Mouse (Mus musculus) midbrain, embryonic 15.5 days (tissue): ENCODE results near the gene Mto1. TPM values are rescaled to one million over a fixed set of nuclear protein-coding genes. Genes with fewer than 3 reads are reported as not detected.

Experiments
- ATAC-seq: fragments of 200-750 bp; cut with Nextera tagmentation; replicated peaks from 2 replicates; pipeline ENCODE4 v1.8.0; 2017; ENCODE audit warnings: moderate TSS enrichment
- H3K27ac ChIP-seq: fragments of 300-500 bp; sonication (generic); 2 replicates; pipeline ENCODE4 v1.5.1; 2015; ENCODE audit warnings: mild to moderate bottlenecking, inconsistent platforms
- H3K27me3 ChIP-seq: fragments of 300-500 bp; sonication (generic); replicated peaks from 2 replicates; pipeline ENCODE4 v1.6.1; 2015; ENCODE audit warnings: inconsistent platforms
- H3K36me3 ChIP-seq: fragments of 300-500 bp; sonication (generic); replicated peaks from 2 replicates; pipeline ENCODE4 v1.6.1; 2015; ENCODE audit warnings: inconsistent platforms
- H3K4me1 ChIP-seq: fragments of 300-500 bp; sonication (generic); 2 replicates; pipeline ENCODE4 v1.6.1; 2015; ENCODE audit warnings: inconsistent platforms
- H3K4me2 ChIP-seq: fragments of 300-500 bp; sonication (generic); 2 replicates; pipeline ENCODE4 v1.6.1; 2015; ENCODE audit warnings: inconsistent platforms, mild to moderate bottlenecking, moderate library complexity
- H3K4me3 ChIP-seq: fragments of 300-500 bp; sonication (generic); 2 replicates; pipeline ENCODE4 v1.5.1; 2015; ENCODE audit warnings: mild to moderate bottlenecking, inconsistent platforms
- H3K9ac ChIP-seq: fragments of 300-500 bp; sonication (generic); 2 replicates; pipeline ENCODE4 v1.6.1; 2015; ENCODE audit warnings: mild to moderate bottlenecking, inconsistent platforms
- H3K9me3 ChIP-seq: fragments of 300-500 bp; sonication (generic); 2 replicates; pipeline ENCODE4 v1.6.1; 2016; ENCODE audit warnings: inconsistent platforms
- WGBS: fragments of 180-500 bp; shearing (Covaris S2); methylation state at CpG from one replicate; pipeline ENCODE4 v1.1.7; 2015; ENCODE audit warnings: mixed read lengths; 5-methylcytosine and 5-hydroxymethylcytosine counted together
- polyA plus RNA-seq: library from polyadenylated mRNA; unstranded; fragments of >200 nt; fragmentation: Nextera tagmentation; extraction: Ambion mirVana; gene quantifications from 2 replicates; pipeline ENCODE4 v1.2.1, GENCODE M21; 2015

The Mto1 gene
- 28.8 and 30.8 TPM in 2 replicates for polyA plus RNA-seq

- peak within 1 kb of the TSS; percentile 63 for H3K4me2 ChIP-seq
- H3K36me3 ChIP-seq: peaks cover 14% of the 10 kb centered on the region
- peak within 1 kb of the TSS; percentile 84 for H3K4me3 ChIP-seq
- WGBS: under 1% methylated on average over 90 of the region's 96 CpGs
- peak within 1 kb of the TSS; percentile 94 for H3K27ac ChIP-seq
- peak; percentile 95 for ATAC-seq
- H3K4me1 ChIP-seq: peaks cover 14% of the 10 kb centered on the region
- peaks cover 31% of the 10 kb centered on the region for H3K27me3 ChIP-seq
- H3K9me3 ChIP-seq: no peaks in the 10 kb centered on the region
- peak within 1 kb of the TSS; percentile 84 for H3K9ac ChIP-seq
Measured at GRCm38 (mm10) chr9:78447973-78448873, at the start of gene Mto1, which contains the start of gene Gm17324. Mto1 (plus strand) TSS chr9:78448208. Gm17324 (minus strand) TSS chr9:78448786.

- WGBS: 87% methylated on average over 5 of the region's 5 CpGs
Measured at GRCm38 (mm10) chr9:78400570-78400969, 47.4 kb upstream of the Mto1 start.

DNA sequence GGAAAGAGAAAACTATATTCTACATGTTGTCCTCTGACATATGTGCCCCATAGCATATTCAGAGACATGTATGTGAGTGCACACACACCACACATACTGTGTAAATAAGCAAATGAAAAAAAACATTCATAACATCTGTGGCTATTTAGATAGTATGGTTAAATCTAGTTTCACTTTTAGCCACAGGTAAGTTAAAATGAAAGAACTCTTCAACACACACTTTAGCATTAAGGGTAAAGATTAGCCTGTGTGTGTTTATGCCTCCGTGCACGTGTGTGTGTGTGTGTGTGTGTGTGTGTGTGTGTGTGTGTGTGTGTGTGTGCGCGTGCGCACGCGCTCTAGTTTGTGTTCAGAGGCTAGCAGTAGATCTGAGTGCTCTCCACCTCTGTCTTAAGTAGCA lies 46.4 kb upstream of the Mto1 start:
- 93% methylated on average over 7 of the region's 7 CpGs for WGBS
- H3K27me3 ChIP-seq: peaks cover 19% of the 10 kb centered on the region
- no peak overlapping the region for H3K27ac ChIP-seq
- H3K4me2 ChIP-seq: no peak overlapping the region
- H3K9ac ChIP-seq: no peak overlapping the region
- H3K4me3 ChIP-seq: no peak overlapping the region
- no peaks in the 10 kb centered on the region for H3K36me3 ChIP-seq
- H3K4me1 ChIP-seq: no peaks in the 10 kb centered on the region
- no peak for ATAC-seq
- H3K9me3 ChIP-seq: no peaks in the 10 kb centered on the region

More at GRCm38 (mm10) chr9:78400570-78400969, 47.4 kb upstream of the Mto1 start:
- Histone ChIP-seq H3K4me1 (peaks cover 6% of the 10 kb centered on the region), H3K36me3 (no peaks in the 10 kb centered on the region), H3K9me3 (no peaks in the 10 kb centered on the region), H3K27me3 (peaks cover 29% of the 10 kb centered on the region), H3K4me3 (no peak overlapping the region), H3K9ac (no peak overlapping the region), H3K27ac (no peak overlapping the region), H3K4me2 (no peak overlapping the region)
- no peak for ATAC-seq

GRCm38 (mm10) chr9:78427362-78427781 lies 20.6 kb upstream of the Mto1 start:
- Histone ChIP-seq H3K4me2 (peak overlapping the region; percentile 60), H3K9me3 (no peaks in the 10 kb centered on the region), H3K27me3 (no peaks in the 10 kb centered on the region), H3K36me3 (no peaks in the 10 kb centered on the region), H3K4me1 (no peaks in the 10 kb centered on the region), H3K4me3 (peak overlapping the region; percentile 35), H3K9ac (no peak overlapping the region), H3K27ac (no peak overlapping the region)
- ATAC-seq: peak; percentile 42; the same call in 1 of the 2 replicates
- WGBS: 29% methylated on average over 26 of the region's 27 CpGs

GRCm38 (mm10) chr9:78428185-78428584 lies 19.8 kb upstream of the Mto1 start:
- no peaks in the 10 kb centered on the region for H3K4me1 ChIP-seq
- no peak for ATAC-seq
- no peaks in the 10 kb centered on the region for H3K36me3 ChIP-seq
- H3K9me3 ChIP-seq: no peaks in the 10 kb centered on the region
- H3K4me3 ChIP-seq: no peak overlapping the region
- no peak overlapping the region for H3K9ac ChIP-seq
- no peak overlapping the region for H3K4me2 ChIP-seq
- H3K27ac ChIP-seq: no peak overlapping the region
- 85% methylated on average over 6 of the region's 6 CpGs for WGBS
- H3K27me3 ChIP-seq: no peaks in the 10 kb centered on the region

DNA sequence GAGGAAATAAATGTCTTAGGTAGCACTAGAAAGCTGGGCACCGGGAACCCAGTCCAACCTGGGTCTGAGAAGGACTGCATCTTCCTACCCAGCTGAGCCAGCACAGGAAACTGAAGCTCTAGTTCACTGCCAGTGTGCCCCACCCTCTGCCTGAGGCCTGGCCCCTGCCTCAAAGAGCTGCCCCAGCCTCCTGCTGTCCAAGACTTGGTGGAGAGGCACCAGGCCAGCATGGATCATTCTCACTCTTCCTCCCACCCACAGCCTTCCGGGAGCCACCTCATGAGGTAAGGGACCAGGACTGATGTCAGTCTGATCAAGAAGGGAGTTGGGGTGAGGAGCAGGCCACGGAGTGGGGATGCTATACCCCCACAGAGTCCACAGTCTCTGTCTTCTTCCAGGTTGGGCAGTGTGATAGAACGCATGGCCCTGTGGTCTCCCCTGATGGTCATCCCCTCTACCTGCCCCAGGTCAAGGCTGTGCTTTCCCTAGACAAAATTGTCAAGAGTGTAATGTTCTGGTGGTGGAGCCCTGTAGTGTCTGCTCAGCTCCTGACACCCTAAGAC lies 19.1 kb upstream of the Mto1 start:
- no peak for ATAC-seq
- H3K27ac ChIP-seq: no peak overlapping the region
- no peak overlapping the region for H3K4me2 ChIP-seq
- H3K9ac ChIP-seq: no peak overlapping the region
- H3K27me3 ChIP-seq: no peaks in the 10 kb centered on the region
- 86% methylated on average over 4 of the region's 4 CpGs for WGBS
- H3K9me3 ChIP-seq: no peaks in the 10 kb centered on the region
- no peak overlapping the region for H3K4me3 ChIP-seq
- no peaks in the 10 kb centered on the region for H3K4me1 ChIP-seq
- H3K36me3 ChIP-seq: no peaks in the 10 kb centered on the region

GRCm38 (mm10) chr9:78429551-78429950 lies 18.5 kb upstream of the Mto1 start:
- Histone ChIP-seq H3K4me1 (no peaks in the 10 kb centered on the region), H3K9ac (no peak overlapping the region), H3K27me3 (no peaks in the 10 kb centered on the region), H3K4me3 (no peak overlapping the region), H3K4me2 (no peak overlapping the region), H3K9me3 (no peaks in the 10 kb centered on the region), H3K36me3 (no peaks in the 10 kb centered on the region), H3K27ac (no peak overlapping the region)
- no peak for ATAC-seq
- WGBS: 64% methylated on average over 2 of the region's 2 CpGs

DNA sequence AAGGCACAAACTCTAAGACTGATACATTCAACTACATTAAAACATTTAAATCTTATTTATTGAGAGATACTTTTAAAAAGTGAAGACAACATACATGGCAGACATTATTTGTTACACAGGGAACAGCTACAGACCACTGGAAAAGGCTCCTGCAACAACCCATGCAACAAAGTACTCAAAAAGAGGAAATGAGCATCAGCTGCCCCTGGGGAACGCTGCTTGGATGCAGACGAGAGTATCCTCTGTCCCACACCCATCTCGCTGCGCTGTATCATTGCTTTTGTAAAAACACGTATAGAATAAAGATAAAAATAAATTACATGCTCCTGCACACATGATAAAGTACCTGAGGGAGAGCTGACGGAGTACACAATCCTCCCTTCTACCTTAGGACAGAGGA lies 17.5 kb upstream of the Mto1 start:
- Histone ChIP-seq H3K9ac (no peak overlapping the region), H3K27ac (no peak overlapping the region), H3K4me2 (no peak overlapping the region), H3K27me3 (no peaks in the 10 kb centered on the region), H3K4me1 (no peaks in the 10 kb centered on the region), H3K4me3 (no peak overlapping the region), H3K9me3 (no peaks in the 10 kb centered on the region), H3K36me3 (no peaks in the 10 kb centered on the region)
- WGBS: 80% methylated on average over 6 of the region's 6 CpGs
- ATAC-seq: no peak

DNA sequence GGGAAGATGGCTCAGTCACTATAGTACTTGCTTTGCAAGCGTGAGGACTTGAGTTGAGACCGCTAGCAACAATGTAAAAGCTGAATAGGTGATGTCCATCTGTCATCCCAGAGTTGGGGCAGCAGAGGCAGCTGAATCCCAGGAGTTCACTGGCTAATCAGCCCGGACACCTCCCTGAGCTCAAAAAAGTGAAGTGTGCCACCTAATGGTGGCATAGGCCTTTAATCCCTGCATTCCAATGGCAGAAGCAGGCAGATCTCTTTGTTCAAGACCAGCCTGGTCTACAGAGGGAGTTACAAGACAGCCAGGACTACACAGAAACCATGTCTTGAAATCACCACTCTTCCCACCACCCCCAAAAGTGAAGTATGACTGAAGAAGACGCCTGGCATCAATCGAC lies 15.5 kb upstream of the Mto1 start:
- no peak for ATAC-seq
- H3K4me3 ChIP-seq: no peak overlapping the region
- no peak overlapping the region for H3K27ac ChIP-seq
- H3K27me3 ChIP-seq: no peaks in the 10 kb centered on the region
- no peak overlapping the region for H3K4me2 ChIP-seq
- H3K36me3 ChIP-seq: no peaks in the 10 kb centered on the region
- no peaks in the 10 kb centered on the region for H3K9me3 ChIP-seq
- H3K9ac ChIP-seq: no peak overlapping the region
- WGBS: 90% methylated on average over 5 of the region's 5 CpGs
- H3K4me1 ChIP-seq: no peaks in the 10 kb centered on the region

DNA sequence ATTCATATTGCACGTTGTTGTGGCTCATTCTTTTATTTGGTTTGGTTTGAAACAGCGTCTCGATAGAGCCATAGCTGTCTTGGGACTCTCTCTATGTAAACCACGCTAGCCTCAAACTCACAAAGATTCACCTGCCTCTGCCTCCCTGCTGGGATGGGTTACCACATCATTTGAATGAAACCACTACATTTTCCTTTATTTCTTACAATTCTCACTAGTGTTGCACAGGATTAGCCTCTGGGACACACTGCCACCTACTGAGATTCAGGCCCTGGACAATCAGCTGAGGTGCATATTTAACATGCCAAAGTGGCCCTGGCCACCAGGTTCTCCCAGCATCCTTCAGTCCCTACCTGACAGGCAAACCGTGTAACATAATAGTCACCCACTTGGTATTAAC lies 8.6 kb upstream of the Mto1 start:
- no peak for ATAC-seq
- Histone ChIP-seq H3K4me3 (no peak overlapping the region), H3K9ac (no peak overlapping the region), H3K4me2 (no peak overlapping the region), H3K9me3 (no peaks in the 10 kb centered on the region), H3K27ac (no peak overlapping the region), H3K4me1 (peaks cover 10% of the 10 kb centered on the region), H3K36me3 (no peaks in the 10 kb centered on the region), H3K27me3 (peaks cover 49% of the 10 kb centered on the region)
- 71% methylated on average over 5 of the region's 5 CpGs for whole genome bisulfite sequencing

- H3K4me3 ChIP-seq: peak overlapping the region; percentile 42
- H3K9ac ChIP-seq: peak overlapping the region; percentile 25; the same call in 1 of the 2 replicates
- H3K36me3 ChIP-seq: no peaks in the 10 kb centered on the region
- 6% methylated on average over 9 of the region's 9 CpGs for WGBS
- H3K27me3 ChIP-seq: peaks cover 67% of the 10 kb centered on the region
- H3K4me2 ChIP-seq: peak overlapping the region; percentile 65
- peak; percentile 59 for ATAC-seq
- H3K4me1 ChIP-seq: peaks cover 10% of the 10 kb centered on the region
- no peak overlapping the region for H3K27ac ChIP-seq
- no peaks in the 10 kb centered on the region for H3K9me3 ChIP-seq
Measured at GRCm38 (mm10) chr9:78442237-78442578, 5.8 kb upstream of the Mto1 start.

DNA sequence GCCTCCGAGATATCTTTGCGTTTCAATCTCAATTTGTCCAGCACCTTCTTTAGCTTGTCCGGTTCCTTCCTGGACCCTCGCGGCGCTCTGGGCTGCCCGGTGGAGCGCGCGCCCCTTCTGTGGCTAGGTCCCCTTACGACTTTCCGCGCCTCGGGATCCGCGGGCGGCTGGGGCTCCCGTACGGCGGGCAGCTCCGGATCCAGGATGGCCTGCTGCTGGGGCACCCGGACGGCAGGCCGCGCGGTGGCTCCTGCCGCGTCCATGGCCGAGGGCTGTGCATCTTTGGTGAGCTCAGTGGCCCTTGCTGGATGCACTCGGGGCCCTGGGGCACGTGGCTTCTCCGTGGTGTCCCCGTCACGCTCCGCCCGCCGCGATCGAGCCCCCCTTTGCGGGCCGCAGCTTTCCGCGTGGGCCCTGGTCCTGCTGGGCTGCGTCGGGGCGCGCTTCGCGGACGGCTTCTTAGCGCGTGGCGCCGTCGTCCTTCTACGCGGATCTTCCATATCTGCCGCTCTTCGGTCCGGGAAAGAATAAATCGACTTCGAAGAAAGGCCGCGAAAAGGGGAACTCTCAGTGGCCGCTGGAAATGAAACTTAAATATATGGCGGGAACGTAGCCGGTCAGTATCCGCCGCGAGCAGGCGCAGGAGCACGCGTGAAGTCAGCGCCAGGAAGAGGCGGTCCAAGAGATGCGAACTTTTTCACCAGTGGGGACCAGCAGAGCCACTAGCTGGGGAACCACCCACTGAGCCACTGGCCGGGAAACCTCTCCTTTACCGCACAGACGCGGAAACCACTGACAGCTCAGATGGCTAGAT lies 5.2 kb upstream of the Mto1 start, which contains the start of gene Cgas:
Gene Cgas (minus strand): TSS at position 659 of the 814 bp plus-strand sequence.
- Histone ChIP-seq H3K27me3 (peaks cover 67% of the 10 kb centered on the region), H3K4me1 (peaks cover 14% of the 10 kb centered on the region), H3K9ac (peak within 1 kb of the TSS; percentile 25), H3K27ac (no peak within 1 kb of the TSS), H3K4me3 (peak within 1 kb of the TSS; percentile 42), H3K4me2 (peak within 1 kb of the TSS; percentile 65), H3K36me3 (no peaks in the 10 kb centered on the region), H3K9me3 (no peaks in the 10 kb centered on the region)
- WGBS: 1% methylated on average over 81 of the region's 81 CpGs
- peak; percentile 60 for ATAC-seq
